Mouse (Mus musculus): ENCODE results near the gene Slamf9. TPM values are rescaled to one million over a fixed set of nuclear protein-coding genes. Genes with fewer than 3 reads are reported as not detected.

The Slamf9 gene
- polyA plus RNA-seq, 1 experiment, result 90.6 TPM

DNA sequence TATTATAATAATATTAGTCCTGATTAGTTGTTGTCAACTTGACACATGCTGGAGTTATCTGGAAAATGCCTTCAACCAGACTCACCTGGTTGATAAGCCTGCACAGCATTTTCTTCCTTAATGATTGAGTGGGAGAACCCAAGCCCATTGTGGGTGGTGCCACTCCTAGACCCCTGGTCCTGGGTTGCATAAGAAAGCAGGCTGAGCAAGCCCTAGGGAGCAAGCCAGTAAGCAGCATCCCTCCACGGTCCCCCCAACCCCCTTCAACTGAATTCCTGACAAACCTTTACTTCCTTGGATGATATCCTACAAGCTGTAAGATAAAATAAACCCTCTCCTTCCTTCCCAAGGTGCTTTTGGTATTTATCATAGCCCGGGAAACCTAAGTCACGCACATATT lies 18.0 kb upstream of the Slamf9 start:
- TF ChIP-seq POLR2A (IDR thresholded peaks at IDR 0.05; ENCODE audit: borderline replicate concordance, low read depth, low read length) (no peak), CTCF (IDR thresholded peaks at IDR 0.05; ENCODE audit: low read depth, low read length) (no peak)
- no peak overlapping the region for H3K27ac ChIP-seq (ENCODE audit: insufficient read depth, low read depth, low read length)

DNA sequence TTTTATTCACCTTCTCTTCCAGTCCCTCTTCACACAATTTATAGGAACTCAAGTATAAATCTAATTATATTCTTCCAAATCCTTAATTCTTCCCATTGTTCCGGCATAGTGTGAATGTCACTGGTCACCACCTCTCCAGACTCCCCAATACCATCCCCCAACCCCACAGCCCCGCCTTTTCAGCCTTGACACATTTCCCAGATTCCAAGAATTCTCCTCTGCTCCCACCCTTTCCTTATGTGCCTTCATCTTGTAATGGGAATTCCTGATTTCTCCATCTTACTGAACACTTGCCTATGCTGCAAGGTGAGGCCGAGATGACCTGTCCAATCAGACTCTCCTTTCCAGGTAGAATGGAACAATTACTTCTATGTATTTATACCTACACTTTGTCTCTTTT lies 17.1 kb upstream of the Slamf9 start:
- TF ChIP-seq CTCF (IDR thresholded peaks at IDR 0.05; ENCODE audit: low read depth, low read length), result no peak
- TF ChIP-seq POLR2A (IDR thresholded peaks at IDR 0.05; ENCODE audit: borderline replicate concordance, low read depth, low read length), result no peak
- H3K4me3 ChIP-seq (ENCODE audit: insufficient read depth, low read length), result no peak overlapping the region
- H3K4me1 ChIP-seq (ENCODE audit: control insufficient read depth, insufficient read depth, low read length), result peaks cover 22% of the 10 kb centered on the region
- H3K27ac ChIP-seq (ENCODE audit: insufficient read depth, low read depth, low read length), result no peak overlapping the region

More for the DNA sequence above, 18.0 kb upstream of the Slamf9 start:
- H3K4me3 ChIP-seq (ENCODE audit: insufficient read depth, low read length), result no peak overlapping the region
- H3K4me1 ChIP-seq (ENCODE audit: control insufficient read depth, insufficient read depth, low read length), result peaks cover 24% of the 10 kb centered on the region

DNA sequence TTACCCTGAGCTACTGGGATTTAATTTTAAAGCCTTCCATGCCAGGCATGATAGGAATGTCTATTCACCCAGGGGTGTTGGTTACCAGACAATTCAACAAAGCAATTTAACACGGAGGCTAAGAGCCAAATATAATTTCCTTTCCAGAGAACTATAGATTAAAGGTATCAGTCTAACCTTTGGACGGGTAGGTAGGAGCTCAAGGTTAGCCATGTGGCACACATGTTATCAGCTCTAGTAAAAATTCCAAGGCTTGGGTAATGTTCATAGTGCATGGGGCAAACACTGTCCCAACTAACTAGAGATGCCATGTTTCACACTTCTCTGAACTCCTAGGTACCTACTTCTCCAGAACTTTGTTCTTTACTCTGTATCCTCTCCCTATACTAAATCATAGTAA lies 13.6 kb upstream of the Slamf9 start:
- H3K4me3 ChIP-seq (ENCODE audit: insufficient read depth, low read length), result no peak overlapping the region
- no peak overlapping the region for H3K27ac ChIP-seq (ENCODE audit: insufficient read depth, low read depth, low read length)
- TF ChIP-seq POLR2A (IDR thresholded peaks at IDR 0.05; ENCODE audit: borderline replicate concordance, low read depth, low read length) (no peak), CTCF (IDR thresholded peaks at IDR 0.05; ENCODE audit: low read depth, low read length) (no peak)
- H3K4me1 ChIP-seq (ENCODE audit: control insufficient read depth, insufficient read depth, low read length), result peaks cover 17% of the 10 kb centered on the region

DNA sequence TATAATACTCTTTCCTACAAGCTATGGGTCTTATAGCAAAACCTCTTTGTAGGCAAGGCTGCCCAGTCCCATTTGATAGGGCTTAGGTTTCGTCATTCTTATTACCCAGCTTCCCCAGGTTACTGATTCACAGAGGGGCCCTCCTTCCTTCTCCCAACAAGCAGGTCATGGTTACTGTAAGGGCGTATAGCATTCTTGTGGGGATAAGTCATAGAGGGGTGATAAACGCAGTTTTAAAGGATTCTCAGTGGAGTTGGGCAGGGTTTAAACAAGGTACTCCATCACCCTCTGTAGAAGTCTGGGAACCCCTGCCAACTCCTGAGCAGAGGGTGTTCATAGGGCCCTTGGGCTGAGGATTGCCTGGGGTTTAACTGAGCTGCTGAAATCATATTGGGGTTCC lies 12.6 kb upstream of the Slamf9 start:
- Histone ChIP-seq H3K4me3 (ENCODE audit: insufficient read depth, low read length) (no peak overlapping the region), H3K27ac (ENCODE audit: insufficient read depth, low read depth, low read length) (no peak overlapping the region), H3K4me1 (ENCODE audit: control insufficient read depth, insufficient read depth, low read length) (peaks cover 17% of the 10 kb centered on the region)
- TF ChIP-seq POLR2A (IDR thresholded peaks at IDR 0.05; ENCODE audit: borderline replicate concordance, low read depth, low read length) (no peak), CTCF (IDR thresholded peaks at IDR 0.05; ENCODE audit: low read depth, low read length) (no peak)

DNA sequence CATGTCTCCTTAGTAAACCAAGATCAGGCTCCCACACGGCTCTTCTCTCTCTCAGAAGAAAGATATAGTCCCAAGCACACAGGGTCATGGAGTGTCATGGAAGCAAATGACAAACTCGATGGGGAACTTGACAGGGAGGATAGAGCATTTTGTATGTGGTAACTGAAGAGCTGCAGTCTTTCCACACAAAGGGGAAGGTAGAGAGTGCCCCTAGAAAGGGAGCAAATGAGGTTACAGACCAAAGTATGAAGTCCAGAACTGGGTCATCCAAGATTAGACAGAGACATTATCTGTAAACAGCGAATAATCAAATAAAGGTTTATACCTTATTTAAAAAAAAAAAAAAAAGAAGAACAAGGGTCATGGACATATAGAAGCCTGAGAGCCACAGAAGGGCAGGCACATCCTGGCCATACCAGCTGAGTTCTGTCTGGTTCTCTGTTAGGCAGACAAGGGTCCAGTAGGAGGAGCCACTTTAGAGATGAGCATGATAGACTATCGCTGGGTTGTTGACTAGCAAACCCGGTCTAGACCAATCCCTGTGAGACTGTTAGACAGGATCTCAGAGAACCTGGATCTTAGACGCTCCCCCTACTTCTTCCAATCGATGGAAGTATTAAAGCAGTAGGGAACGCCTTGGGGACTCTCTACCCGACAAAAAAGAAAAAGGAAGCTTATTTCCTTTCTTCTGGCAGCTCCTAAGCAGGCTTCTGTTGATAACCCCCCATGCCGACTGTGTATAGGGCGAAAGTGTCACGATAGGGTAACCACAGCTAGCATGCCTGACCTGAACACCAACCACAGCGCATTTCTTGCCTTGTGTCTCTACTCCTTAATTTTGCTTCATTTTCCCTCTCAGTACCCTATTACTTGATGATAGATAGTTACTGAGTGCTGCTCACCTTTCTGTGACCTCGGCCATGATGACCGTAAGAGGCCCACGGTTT lies 11.5 kb upstream of the Slamf9 start:
- TF ChIP-seq POLR2A (IDR thresholded peaks at IDR 0.05; ENCODE audit: borderline replicate concordance, low read depth, low read length), result no peak
- TF ChIP-seq CTCF (IDR thresholded peaks at IDR 0.05; ENCODE audit: low read depth, low read length), result no peak
- Histone ChIP-seq H3K4me3 (ENCODE audit: insufficient read depth, low read length) (no peak overlapping the region), H3K27ac (ENCODE audit: insufficient read depth, low read depth, low read length) (no peak overlapping the region), H3K4me1 (ENCODE audit: control insufficient read depth, insufficient read depth, low read length) (peaks cover 17% of the 10 kb centered on the region)

DNA sequence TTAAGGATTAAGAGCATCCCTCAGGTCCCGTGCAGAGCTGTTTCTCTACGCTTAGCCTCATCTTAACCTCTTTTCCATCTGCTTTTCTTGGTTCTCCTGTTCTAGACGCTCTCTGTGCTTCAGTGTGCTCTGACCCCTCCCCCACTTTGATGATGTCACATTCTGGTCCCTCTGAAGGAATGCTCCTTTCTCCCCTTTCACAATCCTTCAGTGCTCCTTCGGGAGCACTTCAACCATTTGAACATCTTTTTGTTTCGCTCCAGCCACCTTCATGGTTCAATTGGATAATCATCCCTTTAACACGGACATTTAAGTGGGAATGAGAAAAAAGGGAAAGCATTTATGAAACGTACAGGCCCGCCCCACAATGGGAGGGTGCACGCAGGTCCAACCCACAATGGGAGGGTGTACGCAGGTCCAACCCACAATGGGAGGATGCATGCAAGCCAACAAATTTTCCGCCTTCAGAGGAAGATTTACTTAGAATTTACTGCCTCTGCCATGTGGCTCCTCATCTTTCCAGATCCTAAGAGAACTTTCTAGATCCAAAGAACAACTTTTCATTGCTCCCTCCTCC lies 6.8 kb upstream of the Slamf9 start:
- H3K4me1 ChIP-seq (ENCODE audit: control insufficient read depth, insufficient read depth, low read length), result peaks cover 25% of the 10 kb centered on the region
- TF ChIP-seq CTCF (IDR thresholded peaks at IDR 0.05; ENCODE audit: low read depth, low read length), result no peak
- TF ChIP-seq POLR2A (IDR thresholded peaks at IDR 0.05; ENCODE audit: borderline replicate concordance, low read depth, low read length), result no peak
- no peak overlapping the region for H3K27ac ChIP-seq (ENCODE audit: insufficient read depth, low read depth, low read length)
- no peak overlapping the region for H3K4me3 ChIP-seq (ENCODE audit: insufficient read depth, low read length)

DNA sequence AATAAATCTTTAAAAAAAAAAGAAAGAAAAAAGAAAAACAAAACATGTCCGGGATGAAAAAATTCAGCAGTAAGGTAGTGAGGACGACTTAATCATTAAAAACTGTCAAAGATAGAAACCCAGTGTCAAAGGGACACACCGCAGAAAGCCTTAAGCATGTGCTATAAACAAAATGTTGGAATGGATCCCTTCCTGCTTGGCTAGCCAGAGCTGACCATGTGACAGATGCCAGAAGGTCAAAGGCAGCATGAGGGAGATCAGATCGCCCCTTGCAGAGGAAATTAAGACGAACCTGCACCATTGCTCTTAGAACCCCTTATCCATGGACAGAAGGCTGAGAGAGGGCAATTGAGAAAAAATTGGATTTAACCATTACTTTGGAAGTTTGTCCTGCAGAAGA lies 5.8 kb upstream of the Slamf9 start:
- Histone ChIP-seq H3K4me3 (ENCODE audit: insufficient read depth, low read length) (no peak overlapping the region), H3K4me1 (ENCODE audit: control insufficient read depth, insufficient read depth, low read length) (peaks cover 27% of the 10 kb centered on the region), H3K27ac (ENCODE audit: insufficient read depth, low read depth, low read length) (peak overlapping the region; percentile 59)
- TF ChIP-seq CTCF (IDR thresholded peaks at IDR 0.05; ENCODE audit: low read depth, low read length), result no peak
- no peak for TF ChIP-seq POLR2A (IDR thresholded peaks at IDR 0.05; ENCODE audit: borderline replicate concordance, low read depth, low read length)

DNA sequence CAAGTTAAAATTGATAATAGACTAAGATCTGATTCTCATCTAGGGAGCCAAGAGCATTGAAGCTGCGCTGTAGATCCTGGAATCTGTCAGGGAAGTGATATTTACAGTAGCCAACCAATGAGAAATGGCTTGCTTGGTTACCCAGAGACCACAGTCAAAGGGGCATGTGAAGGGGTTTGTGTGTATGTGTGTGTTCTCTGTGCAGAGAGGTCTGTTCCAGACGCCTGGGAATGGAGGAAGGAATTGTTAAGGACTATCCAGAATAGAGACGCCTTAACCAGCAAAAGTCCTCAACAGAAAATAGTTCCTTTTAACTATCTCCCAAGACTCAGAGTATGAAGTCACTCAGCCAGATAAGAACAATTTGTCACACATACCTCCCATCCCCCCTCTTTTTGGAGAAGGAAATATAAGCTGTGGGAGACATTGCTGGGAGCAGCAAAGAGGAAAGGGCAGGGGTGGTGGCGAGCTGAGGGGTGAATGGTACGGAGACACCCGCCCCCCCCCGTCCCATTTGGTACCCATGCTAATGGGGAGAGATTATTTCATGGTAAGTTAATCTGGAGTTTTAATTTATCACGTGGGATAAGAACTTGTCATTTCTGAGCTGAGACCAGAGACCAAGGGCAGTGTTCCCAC lies 5.2 kb upstream of the Slamf9 start:
- H3K4me1 ChIP-seq (ENCODE audit: control insufficient read depth, insufficient read depth, low read length), result peaks cover 32% of the 10 kb centered on the region
- TF ChIP-seq POLR2A (IDR thresholded peaks at IDR 0.05; ENCODE audit: borderline replicate concordance, low read depth, low read length) (no peak), CTCF (IDR thresholded peaks at IDR 0.05; ENCODE audit: low read depth, low read length) (no peak)
- H3K4me3 ChIP-seq (ENCODE audit: insufficient read depth, low read length), result no peak overlapping the region
- peak overlapping the region; percentile 59 for H3K27ac ChIP-seq (ENCODE audit: insufficient read depth, low read depth, low read length)

DNA sequence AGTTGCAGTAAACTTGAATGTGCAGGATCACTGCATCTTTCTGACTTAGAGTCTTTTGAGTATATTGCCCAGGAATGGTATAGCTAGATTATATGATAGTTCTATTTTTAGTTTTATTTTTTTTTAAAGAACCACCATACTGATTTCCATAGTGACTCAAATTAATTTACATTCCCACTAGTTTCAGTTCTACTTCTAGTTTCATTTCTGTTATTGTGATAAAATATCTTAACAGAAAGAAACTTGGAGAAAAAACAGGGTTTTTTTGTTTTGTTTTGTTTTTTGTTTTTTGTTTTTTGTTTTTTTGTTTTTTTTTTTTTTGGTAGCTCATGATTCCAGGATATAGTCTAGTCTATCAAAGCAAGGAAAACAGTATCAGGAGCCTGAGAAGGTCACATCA lies 2.2 kb upstream of the Slamf9 start:
- H3K27ac ChIP-seq (ENCODE audit: insufficient read depth, low read depth, low read length), result no peak overlapping the region
- no peak overlapping the region for H3K4me3 ChIP-seq (ENCODE audit: insufficient read depth, low read length)
- peaks cover 55% of the 10 kb centered on the region for H3K4me1 ChIP-seq (ENCODE audit: control insufficient read depth, insufficient read depth, low read length)
- no peak for TF ChIP-seq POLR2A (IDR thresholded peaks at IDR 0.05; ENCODE audit: borderline replicate concordance, low read depth, low read length)
- TF ChIP-seq CTCF (IDR thresholded peaks at IDR 0.05; ENCODE audit: low read depth, low read length), result no peak

DNA sequence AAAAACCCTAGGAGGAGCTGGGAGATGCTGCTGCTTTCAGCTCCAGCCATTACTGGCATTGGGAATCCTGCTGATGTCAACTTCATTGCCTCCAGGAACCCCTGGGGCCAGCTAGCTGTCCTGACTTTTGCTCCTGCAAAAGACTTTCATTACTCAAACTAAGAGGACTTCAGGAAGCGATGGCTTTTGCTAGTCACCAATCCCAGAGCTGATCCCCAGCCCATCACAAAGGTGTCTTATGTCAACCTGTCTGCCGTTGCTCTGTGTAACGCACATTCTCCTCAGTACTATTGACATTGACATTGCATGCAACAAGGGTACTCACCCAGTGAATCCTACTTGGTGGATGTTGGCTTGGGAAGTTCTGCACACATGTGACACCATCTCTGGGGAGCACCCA lies 962 bp upstream of the Slamf9 start:
- TF ChIP-seq POLR2A (IDR thresholded peaks at IDR 0.05; ENCODE audit: borderline replicate concordance, low read depth, low read length), result no peak
- no peak for TF ChIP-seq CTCF (IDR thresholded peaks at IDR 0.05; ENCODE audit: low read depth, low read length)
- Histone ChIP-seq H3K4me3 (ENCODE audit: insufficient read depth, low read length) (no peak overlapping the region), H3K27ac (ENCODE audit: insufficient read depth, low read depth, low read length) (no peak overlapping the region), H3K4me1 (ENCODE audit: control insufficient read depth, insufficient read depth, low read length) (peaks cover 59% of the 10 kb centered on the region)
